Mouse (Mus musculus) CH12.LX (cell line): ENCODE results near the gene Btbd16. TPM values are rescaled to one million over a fixed set of nuclear protein-coding genes. Genes with fewer than 3 reads are reported as not detected.

Source experiments
- DNase-seq: peaks from one replicate; pipeline ENCODE4 v3.0.0-alpha.2; 2013; ENCODE audit errors: extremely low read depth
- H3K27ac ChIP-seq: 2 replicates; pipeline ENCODE4 v1.5.1; 2012; ENCODE audit warnings: low read depth, mild to moderate bottlenecking, control low read depth, moderate library complexity; ENCODE audit not compliant: insufficient read depth
- H3K27me3 ChIP-seq: replicated peaks from 2 replicates; pipeline ENCODE3; 2012; ENCODE audit warnings: inconsistent platforms
- H3K36me3 ChIP-seq, 2 experiments: replicated peaks in 1 of 2; 2 replicates each; pipeline versions ENCODE3 to v1.6.1; 2012; ENCODE audit warnings: inconsistent platforms in 1 of 2, low read length in 1 of 2, mild to moderate bottlenecking in 1 of 2, mixed read lengths in 1 of 2, moderate library complexity in 1 of 2; ENCODE audit not compliant: control insufficient read depth in 1 of 2, insufficient read depth in 1 of 2
- H3K4me1 ChIP-seq, 2 experiments: 2 replicates each; pipeline ENCODE4 v1.6.1; 2012; ENCODE audit warnings: inconsistent platforms in 1 of 2, moderate library complexity in 1 of 2; ENCODE audit not compliant: insufficient read depth in 2 of 2, control insufficient read depth in 1 of 2
- H3K4me2 ChIP-seq: 2 replicates; pipeline ENCODE4 v1.6.1; 2012; ENCODE audit warnings: low read depth, mild to moderate bottlenecking, control low read depth; ENCODE audit not compliant: poor library complexity, insufficient read depth, severe bottlenecking
- H3K4me3 ChIP-seq, 3 experiments: fragments of 150-350 bp in 1 of 3; sonication (generic) in 1 of 3; replicated peaks in 1 of 3; 2 replicates each; pipeline versions ENCODE3 to v1.5.1; 2011 to 2012; ENCODE audit warnings: low read depth in 2 of 3, low read length in 2 of 3, mild to moderate bottlenecking in 2 of 3, moderate library complexity in 2 of 3, control low read depth in 1 of 3, improper control_type of control experiment in 1 of 3, inconsistent platforms in 1 of 3, mixed read lengths in 1 of 3; ENCODE audit not compliant: poor library complexity in 1 of 3
- H3K79me2 ChIP-seq: replicated peaks from 2 replicates; pipeline ENCODE4 v1.6.1; 2012; ENCODE audit warnings: mild to moderate bottlenecking, moderate library complexity; ENCODE audit not compliant: control insufficient read depth, poor library complexity, insufficient read depth, severe bottlenecking; ENCODE audit errors: extremely low read depth
- H3K9ac ChIP-seq: 2 replicates; pipeline ENCODE4 v1.6.1; 2012; ENCODE audit warnings: low read depth, mild to moderate bottlenecking, control low read depth, moderate library complexity; ENCODE audit not compliant: insufficient read depth
- H3K9me3 ChIP-seq: replicated peaks from 2 replicates; pipeline ENCODE3; 2012; ENCODE audit warnings: low read length, inconsistent platforms, mixed read lengths
- BHLHE40 ChIP-seq: IDR thresholded peaks from 2 replicates; pipeline ENCODE4 v1.6.1; 2011; ENCODE audit warnings: mild to moderate bottlenecking, low read depth, low read length, improper control_type of control experiment
- CHD1 ChIP-seq: IDR thresholded peaks from 2 replicates; pipeline ENCODE4 v1.6.1; 2012; ENCODE audit warnings: low read depth, low read length, improper control_type of control experiment, inconsistent platforms
- CHD2 ChIP-seq: IDR thresholded peaks from 2 replicates; pipeline ENCODE4 v1.6.1; 2011; ENCODE audit warnings: low read length, improper control_type of control experiment
- CTCF ChIP-seq, 2 experiments: IDR thresholded peaks in 1 of 2; conservative IDR thresholded peaks in 1 of 2; 2 replicates each; pipeline ENCODE4 v1.5.1; 2011 to 2012; ENCODE audit warnings: low read depth in 2 of 2, low read length in 2 of 2, improper control_type of control experiment in 1 of 2, inconsistent platforms in 1 of 2, mild to moderate bottlenecking in 1 of 2, moderate library complexity in 1 of 2
- E2F4 ChIP-seq: IDR thresholded peaks from 2 replicates; pipeline ENCODE4 v1.6.1; 2011; ENCODE audit warnings: low read depth, low read length, improper control_type of control experiment; ENCODE audit not compliant: insufficient replicate concordance
- ELF1 ChIP-seq: IDR thresholded peaks from 2 replicates; pipeline ENCODE4 v1.6.1; 2014; ENCODE audit warnings: low read depth, mild to moderate bottlenecking, inconsistent platforms, low read length, improper control_type of control experiment
- EP300 ChIP-seq: IDR thresholded peaks from 2 replicates; pipeline ENCODE4 v1.6.1; 2011; ENCODE audit warnings: low read length, improper control_type of control experiment
- ETS1 ChIP-seq: conservative IDR thresholded peaks from 2 replicates; pipeline ENCODE4 v1.6.1; 2012; ENCODE audit warnings: low read depth, mild to moderate bottlenecking, inconsistent platforms, low read length, improper control_type of control experiment, moderate library complexity
- HCFC1 ChIP-seq: IDR thresholded peaks from 2 replicates; pipeline ENCODE4 v1.6.1; 2012; ENCODE audit warnings: low read depth, mild to moderate bottlenecking, inconsistent platforms, low read length, improper control_type of control experiment
- IRF4 ChIP-seq: IDR thresholded peaks from 2 replicates; pipeline ENCODE4 v1.6.1; 2014; ENCODE audit warnings: low read depth, mild to moderate bottlenecking, inconsistent platforms, low read length, improper control_type of control experiment
- JUN ChIP-seq: IDR thresholded peaks from 2 replicates; pipeline ENCODE4 v1.6.1; 2011; ENCODE audit warnings: low read depth, mild to moderate bottlenecking, low read length, improper control_type of control experiment, moderate library complexity; ENCODE audit not compliant: insufficient read depth
- JUND ChIP-seq: conservative IDR thresholded peaks from 2 replicates; pipeline ENCODE4 v1.6.1; 2011; ENCODE audit warnings: low read depth, low read length, improper control_type of control experiment
- KAT2A ChIP-seq: IDR thresholded peaks from 2 replicates; pipeline ENCODE4 v1.6.1; 2012; ENCODE audit warnings: low read length, improper control_type of control experiment, inconsistent platforms; ENCODE audit not compliant: insufficient replicate concordance
- MAFK ChIP-seq: IDR thresholded peaks from 2 replicates; pipeline ENCODE4 v1.6.1; 2011; ENCODE audit warnings: low read length, improper control_type of control experiment; ENCODE audit not compliant: insufficient replicate concordance
- MAX ChIP-seq: IDR thresholded peaks from 2 replicates; pipeline ENCODE4 v1.6.1; 2011; ENCODE audit warnings: low read length, improper control_type of control experiment
- MAZ ChIP-seq: IDR thresholded peaks from 2 replicates; pipeline ENCODE4 v1.6.1; 2012; ENCODE audit warnings: low read depth, mild to moderate bottlenecking, inconsistent platforms, low read length, improper control_type of control experiment, moderate library complexity
- MEF2A ChIP-seq: IDR thresholded peaks from 2 replicates; pipeline ENCODE4 v1.6.1; 2014; ENCODE audit warnings: low read depth, mild to moderate bottlenecking, inconsistent platforms, low read length, improper control_type of control experiment, borderline replicate concordance
- MXI1 ChIP-seq: IDR thresholded peaks from 2 replicates; pipeline ENCODE4 v1.6.1; 2011; ENCODE audit warnings: mild to moderate bottlenecking, low read depth, low read length, improper control_type of control experiment
- MYC ChIP-seq: IDR thresholded peaks from 2 replicates; pipeline ENCODE4 v1.6.1; 2011; ENCODE audit warnings: low read depth, mild to moderate bottlenecking, improper control_type of control experiment, low read length
- NELFE ChIP-seq: IDR thresholded peaks from 2 replicates; pipeline ENCODE4 v1.6.1; 2011; ENCODE audit warnings: low read depth, low read length, improper control_type of control experiment
- NRF1 ChIP-seq: IDR thresholded peaks from 2 replicates; pipeline ENCODE4 v1.6.1; 2014; ENCODE audit warnings: low read depth, mild to moderate bottlenecking, inconsistent platforms, low read length, improper control_type of control experiment, moderate library complexity
- PAX5 ChIP-seq: IDR thresholded peaks from 2 replicates; pipeline ENCODE4 v1.6.1; 2012; ENCODE audit warnings: low read length, inconsistent platforms, mixed read lengths
- POLR2A ChIP-seq: IDR thresholded peaks from 2 replicates; pipeline ENCODE4 v1.6.1; 2011; ENCODE audit warnings: low read depth, mild to moderate bottlenecking, improper control_type of control experiment, low read length
- POLR2AphosphoS2 ChIP-seq: IDR thresholded peaks from 2 replicates; pipeline ENCODE4 v1.6.1; 2011; ENCODE audit warnings: low read depth, low read length, improper control_type of control experiment
- RAD21 ChIP-seq: IDR thresholded peaks from 2 replicates; pipeline ENCODE4 v1.6.1; 2011; ENCODE audit warnings: low read depth, mild to moderate bottlenecking, low read length, improper control_type of control experiment, moderate library complexity
- SIN3A ChIP-seq: IDR thresholded peaks from 2 replicates; pipeline ENCODE4 v1.6.1; 2012; ENCODE audit warnings: low read length, improper control_type of control experiment, inconsistent platforms
- SMC3 ChIP-seq: IDR thresholded peaks from 2 replicates; pipeline ENCODE4 v1.6.1; 2011; ENCODE audit warnings: low read depth, low read length, improper control_type of control experiment
- TBP ChIP-seq: conservative IDR thresholded peaks from 2 replicates; pipeline ENCODE4 v1.6.1; 2011; ENCODE audit warnings: low read depth, low read length, improper control_type of control experiment
- TCF12 ChIP-seq: IDR thresholded peaks from 2 replicates; pipeline ENCODE4 v1.6.1; 2014; ENCODE audit warnings: low read depth, mild to moderate bottlenecking, inconsistent platforms, low read length, improper control_type of control experiment
- UBTF ChIP-seq: IDR thresholded peaks from 2 replicates; pipeline ENCODE4 v1.6.1; 2012; ENCODE audit warnings: low read depth, mild to moderate bottlenecking, inconsistent platforms, low read length, improper control_type of control experiment, moderate library complexity
- USF1 ChIP-seq: IDR thresholded peaks from 2 replicates; pipeline ENCODE4 v1.6.1; 2014; ENCODE audit warnings: low read depth, mild to moderate bottlenecking, inconsistent platforms, low read length, improper control_type of control experiment
- USF2 ChIP-seq: conservative IDR thresholded peaks from 2 replicates; pipeline ENCODE4 v1.6.1; 2011; ENCODE audit warnings: low read depth, low read length, improper control_type of control experiment
- ZC3H11A ChIP-seq: IDR thresholded peaks from 2 replicates; pipeline ENCODE4 v1.6.1; 2012; ENCODE audit warnings: low read depth, mild to moderate bottlenecking, inconsistent platforms, low read length, improper control_type of control experiment
- ZKSCAN1 ChIP-seq: IDR thresholded peaks from 2 replicates; pipeline ENCODE4 v1.6.1; 2012; ENCODE audit warnings: low read depth, inconsistent platforms, low read length, improper control_type of control experiment, borderline replicate concordance
- ZMIZ1 ChIP-seq: IDR thresholded peaks from 2 replicates; pipeline ENCODE4 v1.6.1; 2012; ENCODE audit warnings: low read depth, mild to moderate bottlenecking, inconsistent platforms, low read length, improper control_type of control experiment
- ZNF384 ChIP-seq: IDR thresholded peaks from 2 replicates; pipeline ENCODE4 v1.6.1; 2012; ENCODE audit warnings: low read depth, low read length, improper control_type of control experiment, inconsistent platforms
- dilution Hi-C: fragments of 300-500 bp; cut with MboI; formaldehyde crosslinking; loops from 2 replicates; pipeline ENCODE4 v1.14.3; 2020; ENCODE audit warnings: low sequenced_read_pairs; ENCODE audit not compliant: extremely low pct_unique_long_range_greater_than_20kb, extremely low pct_ligation_motif_present
- in situ Hi-C: fragments of 300-500 bp; cut with MboI; formaldehyde crosslinking; loops from 3 replicates; pipeline ENCODE4 v1.14.3; 2019; ENCODE audit warnings: low sequenced_read_pairs, low pct_ligation_motif_present, low pct_unique_long_range_greater_than_20kb, mixed read lengths
- polyA plus RNA-seq: library from polyadenylated mRNA; unstranded; fragments of >175 nt; gene quantifications from 2 replicates; pipeline ENCODE4 v1.2.1, GENCODE M21; 2012; ENCODE audit warnings: low read depth; ENCODE audit not compliant: insufficient read length
- total RNA-seq, 2 experiments: library from RNA; depleted of rRNA; stranded (reverse); fragments of 300-350 nt in 1 of 2; fragments of >200 nt in 1 of 2; gene quantifications; 2 replicates each; pipeline ENCODE4 v1.2.3; 2012 to 2014

Gene Btbd16
- total and polyA plus RNA-seq, 3 experiments: not detected

- Histone ChIP-seq H3K27me3 (peaks cover 70% of the 10 kb centered on the region), H3K4me2 (peak overlapping the region; percentile 96), H3K9ac (no peak overlapping the region)
- DNase-seq: peak; percentile 89
- TF ChIP-seq NELFE: no peak
- TF ChIP-seq UBTF: no peak
- TF ChIP-seq JUND: no peak; the same call in 1 of the 2 replicates
- TF ChIP-seq POLR2AphosphoS2: no peak
- TF ChIP-seq PAX5: no peak
- TF ChIP-seq ETS1: peak; percentile 83
- TF ChIP-seq ZMIZ1: no peak
- no peak for TF ChIP-seq USF2
- TF ChIP-seq BHLHE40: peak; percentile 94
- TF ChIP-seq MAFK: peak; percentile 93
- 0 out of 2 replicates have a peak, but pooled peaks have one; percentile 7 for TF ChIP-seq ELF1
- TF ChIP-seq SIN3A: no peak
- TF ChIP-seq ZC3H11A: no peak
- TF ChIP-seq MAZ: 0 out of 2 replicates have a peak, but pooled peaks have one; percentile 30
- no peak for TF ChIP-seq KAT2A
- no peak for TF ChIP-seq E2F4
- peak; percentile 70; the same call in 1 of the 2 replicates for TF ChIP-seq CHD2
- peak; percentile 83 for TF ChIP-seq EP300
- peak; percentile 14; the same call in 1 of the 2 replicates for TF ChIP-seq SMC3
- TF ChIP-seq ZKSCAN1: no peak
- TF ChIP-seq CTCF (conservative IDR thresholded peaks at IDR 0.05 in 1 of 2, IDR thresholded peaks at IDR 0.05 in 1 of 2; ENCODE audit: low read depth in 2 of 2, low read length in 2 of 2): no peak
- TF ChIP-seq TCF12: peak; percentile 91
- TF ChIP-seq TBP: no peak
- TF ChIP-seq HCFC1: no peak
- no peak for TF ChIP-seq MXI1
- TF ChIP-seq USF1: no peak
- TF ChIP-seq MEF2A: 0 out of 2 replicates have a peak, but pooled peaks have one; percentile 59
- peak; percentile 31; the same call in 1 of the 2 replicates for TF ChIP-seq ZNF384
- peak; percentile 94 for TF ChIP-seq IRF4
- TF ChIP-seq RAD21: no peak
- no peak for TF ChIP-seq CHD1
- TF ChIP-seq MAX: no peak
- TF ChIP-seq POLR2A: no peak
- peak; percentile 34; the same call in 1 of the 2 replicates for TF ChIP-seq MYC
- no peak for TF ChIP-seq JUN
- TF ChIP-seq NRF1: no peak
- TF ChIP-seq, all 38 proteins: peak for 13
- no peaks in the 10 kb centered on the region for H3K36me3 ChIP-seq
- H3K79me2 ChIP-seq: no peaks in the 10 kb centered on the region
- peak overlapping the region in 1 of 3 experiments; percentile 38 for H3K4me3 ChIP-seq
- H3K4me1 ChIP-seq: peaks cover 7 to 26% of the 10 kb centered on the region in 2 experiments
- in situ Hi-C loops (no loop called here), dilution Hi-C loops (no loop called here)
- H3K27ac ChIP-seq: peak overlapping the region; percentile 48
- peaks cover 8% of the 10 kb centered on the region for H3K9me3 ChIP-seq
Observed at GRCm38 (mm10) chr7:130828475-130828874, 54.6 kb downstream of the Btbd16 start.
